Mouse (Mus musculus) gastrocnemius, postnatal 36 days (tissue): ENCODE measurements at regions not wholly inside any gene's neighbourhood (a gene's known extent, or its start where the extent isn't known, plus 50 kb on each side); places are given as distances from the start of the nearest gene placed in this dataset.
A peak's percentile ranks its signal among the peaks of the same experiment; 100 is the strongest.

Source experiments
- DNase-seq, 2 experiments: peaks; one replicate each; pipeline ENCODE4 v3.0.0; 2022
- intact Hi-C: fragments of 180-260 bp; cut with DNase I; formaldehyde crosslinking; loops from one replicate; pipeline ENCODE4 v1.15.1; 2025

- intact Hi-C loops, result no loop called here
- no peak for DNase-seq
Measured at GRCm38 (mm10) chr8:128201635-128202034, 156.8 kb upstream of the Nrp1 start.

GRCm38 (mm10) chr8:128202158-128202886 lies 156.1 kb upstream of the Nrp1 start:
- intact Hi-C loops, result no loop called here

GRCm38 (mm10) chr8:128204803-128205202 lies 153.6 kb upstream of the Nrp1 start:
- no peak for DNase-seq
- intact Hi-C loops, result no loop called here

More at GRCm38 (mm10) chr8:128202158-128202886, 156.1 kb upstream of the Nrp1 start:
- DNase-seq, result no peak

GRCm38 (mm10) chr8:128207138-128207537 lies 151.3 kb upstream of the Nrp1 start:
- no peak for DNase-seq
- intact Hi-C loops, result no loop called here

- intact Hi-C loops, result no loop called here
- DNase-seq, result no peak
Measured at GRCm38 (mm10) chr8:128210761-128211160, 147.6 kb upstream of the Nrp1 start.

GRCm38 (mm10) chr8:128212223-128212622 lies 146.2 kb upstream of the Nrp1 start:
- intact Hi-C loops, result no loop called here

GRCm38 (mm10) chr8:128214256-128214655 lies 144.1 kb upstream of the Nrp1 start:
- DNase-seq, result no peak
- intact Hi-C loops, result no loop called here

More at GRCm38 (mm10) chr8:128212223-128212622, 146.2 kb upstream of the Nrp1 start:
- DNase-seq, result no peak

- intact Hi-C loops, result no loop called here
- DNase-seq, result no peak
Measured at GRCm38 (mm10) chr8:128218886-128219285, 139.5 kb upstream of the Nrp1 start.

- peak; percentile 43 to 80 for DNase-seq
- intact Hi-C loops, result no loop called here
Measured at GRCm38 (mm10) chr8:128219539-128219938, 138.9 kb upstream of the Nrp1 start.

- no peak for DNase-seq
- intact Hi-C loops, result no loop called here
Measured at GRCm38 (mm10) chr8:128223092-128223491, 135.3 kb upstream of the Nrp1 start.

- DNase-seq, result no peak
- intact Hi-C loops, result no loop called here
Measured at GRCm38 (mm10) chr8:128223522-128223921, 134.9 kb upstream of the Nrp1 start.

GRCm38 (mm10) chr8:128225123-128225522 lies 133.3 kb upstream of the Nrp1 start:
- intact Hi-C loops, result no loop called here
- DNase-seq, result no peak

- intact Hi-C loops, result no loop called here
- DNase-seq, result no peak
Measured at GRCm38 (mm10) chr8:128235071-128235470, 123.3 kb upstream of the Nrp1 start.

- no peak for DNase-seq
- intact Hi-C loops, result no loop called here
Measured at GRCm38 (mm10) chr8:128235527-128235926, 122.9 kb upstream of the Nrp1 start.

- intact Hi-C loops, result no loop called here
Measured at GRCm38 (mm10) chr8:128236097-128236496, 122.3 kb upstream of the Nrp1 start.

GRCm38 (mm10) chr8:128238948-128239347 lies 119.5 kb upstream of the Nrp1 start:
- intact Hi-C loops, result no loop called here
- DNase-seq, result no peak

More at GRCm38 (mm10) chr8:128236097-128236496, 122.3 kb upstream of the Nrp1 start:
- no peak for DNase-seq

GRCm38 (mm10) chr8:128239783-128240182 lies 118.6 kb upstream of the Nrp1 start:
- no peak for DNase-seq
- intact Hi-C loops, result no loop called here

GRCm38 (mm10) chr8:128241200-128241599 lies 117.2 kb upstream of the Nrp1 start:
- intact Hi-C loops, result no loop called here

GRCm38 (mm10) chr8:128242465-128243251 lies 115.7 kb upstream of the Nrp1 start:
- intact Hi-C loops, result no loop called here

More at GRCm38 (mm10) chr8:128241200-128241599, 117.2 kb upstream of the Nrp1 start:
- no peak for DNase-seq

GRCm38 (mm10) chr8:128251723-128252122 lies 106.7 kb upstream of the Nrp1 start:
- intact Hi-C loops, result no loop called here
- DNase-seq, result no peak

More at GRCm38 (mm10) chr8:128242465-128243251, 115.7 kb upstream of the Nrp1 start:
- no peak for DNase-seq

- intact Hi-C loops, result no loop called here
- no peak for DNase-seq
Measured at GRCm38 (mm10) chr8:128260836-128261235, 97.6 kb upstream of the Nrp1 start.

- intact Hi-C loops, result no loop called here
- DNase-seq, result no peak
Measured at GRCm38 (mm10) chr8:128261367-128261766, 97.0 kb upstream of the Nrp1 start.
